Mouse (Mus musculus) hindbrain, embryonic 11.5 days (tissue): Measurements from ENCODE around the gene Bod1. TPM values are rescaled to one million over a fixed set of nuclear protein-coding genes. Genes with fewer than 3 reads are reported as not detected.

Experiments
- ATAC-seq: fragments of 200-750 bp; cut with Nextera tagmentation; 2 replicates; pipeline ENCODE4 v1.8.0; 2017; ENCODE audit warnings: mild to moderate bottlenecking, moderate TSS enrichment, moderate library complexity; ENCODE audit not compliant: low FRiP score
- DNase-seq: peaks from one replicate; pipeline ENCODE4 v3.0.0-alpha.2; 2015; ENCODE audit warnings: low spot score
- H3K27ac ChIP-seq: fragments of 300-500 bp; sonication (generic); 2 replicates; pipeline ENCODE4 v1.5.1; 2014; ENCODE audit warnings: mild to moderate bottlenecking, low read depth, low read length
- H3K27me3 ChIP-seq: fragments of 300-500 bp; sonication (generic); 2 replicates; pipeline ENCODE4 v1.6.1; 2014; ENCODE audit warnings: mild to moderate bottlenecking, low read length, moderate library complexity, mixed read lengths; ENCODE audit not compliant: control insufficient read depth, insufficient read depth
- H3K36me3 ChIP-seq: fragments of 300-500 bp; sonication (generic); 2 replicates; pipeline ENCODE4 v1.6.1; 2014; ENCODE audit warnings: mild to moderate bottlenecking, low read length, moderate library complexity, mixed read lengths; ENCODE audit not compliant: control insufficient read depth, insufficient read depth
- H3K4me1 ChIP-seq: fragments of 300-500 bp; sonication (generic); replicated peaks from 2 replicates; pipeline ENCODE4 v1.6.1; 2014; ENCODE audit warnings: low read length, mixed read lengths; ENCODE audit not compliant: control insufficient read depth, insufficient read depth
- H3K4me2 ChIP-seq: fragments of 300-500 bp; sonication (generic); replicated peaks from 2 replicates; pipeline ENCODE4 v1.6.1; 2014; ENCODE audit warnings: mild to moderate bottlenecking, low read depth, low read length
- H3K4me3 ChIP-seq: fragments of 300-500 bp; sonication (generic); 2 replicates; pipeline ENCODE4 v1.5.1; 2014; ENCODE audit warnings: low read depth, low read length
- H3K9ac ChIP-seq: fragments of 300-500 bp; sonication (generic); 2 replicates; pipeline ENCODE4 v1.6.1; 2014; ENCODE audit warnings: low read depth, low read length
- H3K9me3 ChIP-seq: fragments of 300-500 bp; sonication (generic); 2 replicates; pipeline ENCODE4 v1.6.1; 2016; ENCODE audit warnings: low read length; ENCODE audit not compliant: control insufficient read depth
- WGBS: fragments of 180-500 bp; shearing (Covaris S2); extraction: QIAGEN DNeasy Blood & Tissue Kit; methylation state at CpG from one replicate; pipeline ENCODE4 v1.1.7; 2014; 5-methylcytosine and 5-hydroxymethylcytosine counted together
- polyA plus RNA-seq: library from polyadenylated mRNA; unstranded; fragments of >200 nt; fragmentation: Nextera tagmentation; extraction: Ambion mirVana; gene quantifications from 2 replicates; pipeline ENCODE4 v1.2.1, GENCODE M21; 2014

Gene Bod1
- polyA plus RNA-seq, 1 experiment from 2014 or later, result 149 TPM

DNA sequence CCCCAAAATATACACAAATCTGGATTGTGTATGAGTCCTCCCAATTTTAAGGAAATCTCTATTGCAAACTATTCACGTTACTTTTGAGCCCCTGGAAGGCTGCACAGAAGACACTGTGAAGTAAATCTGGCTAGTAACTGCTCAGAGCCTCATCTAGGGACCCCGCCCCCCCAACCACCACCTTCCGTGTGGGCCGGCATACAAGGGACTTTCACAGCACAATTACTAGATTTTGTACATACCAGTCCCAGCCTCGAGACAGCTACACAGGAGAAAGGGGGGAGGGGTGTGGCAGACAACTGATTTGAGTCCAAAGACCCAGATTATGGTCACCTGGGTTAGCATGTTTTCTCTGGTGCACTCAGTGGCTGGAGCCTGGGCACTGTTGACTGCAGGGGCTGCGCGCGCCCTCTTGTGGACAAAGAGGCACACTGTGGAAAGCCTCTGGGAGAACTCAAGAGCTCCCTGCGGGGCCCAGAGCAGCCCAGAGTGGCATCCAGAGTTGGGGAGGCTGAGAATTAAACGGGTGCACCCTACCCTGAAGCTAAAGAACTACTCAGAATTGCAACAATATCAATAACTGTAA, 33.8 kb downstream of the Bod1 start:
- Histone ChIP-seq H3K36me3 (no peaks in the 10 kb centered on the region), H3K4me1 (no peaks in the 10 kb centered on the region), H3K27ac (no peak overlapping the region), H3K27me3 (no peaks in the 10 kb centered on the region), H3K4me2 (no peak overlapping the region), H3K9me3 (no peaks in the 10 kb centered on the region), H3K9ac (no peak overlapping the region), H3K4me3 (no peak overlapping the region)
- 27% methylated on average over 10 of the region's 10 CpGs for WGBS
- DNase-seq (peak; percentile 86), ATAC-seq (peak; percentile 78)

- Histone ChIP-seq H3K4me1 (no peaks in the 10 kb centered on the region), H3K27me3 (no peaks in the 10 kb centered on the region), H3K4me3 (no peak overlapping the region), H3K27ac (no peak overlapping the region), H3K36me3 (no peaks in the 10 kb centered on the region), H3K9ac (no peak overlapping the region), H3K4me2 (no peak overlapping the region), H3K9me3 (no peaks in the 10 kb centered on the region)
- 87% methylated on average over 5 of the region's 5 CpGs for WGBS
- DNase-seq (no peak), ATAC-seq (no peak)
Measured at GRCm38 (mm10) chr11:31628700-31629099, 43.0 kb downstream of the Bod1 start.

DNA sequence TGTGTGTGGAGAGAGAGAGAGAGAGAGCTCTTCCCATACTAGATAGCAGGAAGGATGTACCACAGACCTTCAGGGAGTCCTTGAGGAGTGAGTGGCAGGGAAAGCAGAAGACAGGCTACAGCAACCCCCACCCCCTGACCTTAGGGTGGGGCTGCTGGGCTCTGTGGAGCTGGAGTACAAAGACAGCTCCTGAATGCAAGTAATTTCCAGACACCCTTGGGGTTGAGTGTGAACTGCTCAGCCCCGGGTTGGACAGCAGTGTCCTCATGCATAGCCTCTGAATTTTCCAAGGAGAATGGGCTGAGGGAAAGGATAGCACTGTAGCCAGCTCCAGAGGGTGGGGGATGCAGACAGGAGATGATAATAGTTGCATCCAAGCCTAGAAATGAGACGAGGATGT, 50.9 kb downstream of the Bod1 start:
- no peaks in the 10 kb centered on the region for H3K9me3 ChIP-seq
- H3K27ac ChIP-seq, result no peak overlapping the region
- H3K9ac ChIP-seq, result no peak overlapping the region
- no peak overlapping the region for H3K4me3 ChIP-seq
- no peaks in the 10 kb centered on the region for H3K27me3 ChIP-seq
- ATAC-seq (no peak), DNase-seq (no peak)
- no peaks in the 10 kb centered on the region for H3K36me3 ChIP-seq
- no peak overlapping the region for H3K4me2 ChIP-seq
- WGBS, result 61% methylated on average over 2 of the region's 2 CpGs
- H3K4me1 ChIP-seq, result no peaks in the 10 kb centered on the region

- Histone ChIP-seq H3K27me3 (no peaks in the 10 kb centered on the region), H3K4me1 (no peaks in the 10 kb centered on the region), H3K4me3 (no peak overlapping the region), H3K9me3 (no peaks in the 10 kb centered on the region), H3K27ac (no peak overlapping the region), H3K4me2 (no peak overlapping the region), H3K9ac (no peak overlapping the region), H3K36me3 (no peaks in the 10 kb centered on the region)
- DNase-seq (no peak), ATAC-seq (no peak)
- WGBS, result 82% methylated on average over 3 of the region's 3 CpGs
Measured at GRCm38 (mm10) chr11:31617797-31618196, 53.9 kb downstream of the Bod1 start.

DNA sequence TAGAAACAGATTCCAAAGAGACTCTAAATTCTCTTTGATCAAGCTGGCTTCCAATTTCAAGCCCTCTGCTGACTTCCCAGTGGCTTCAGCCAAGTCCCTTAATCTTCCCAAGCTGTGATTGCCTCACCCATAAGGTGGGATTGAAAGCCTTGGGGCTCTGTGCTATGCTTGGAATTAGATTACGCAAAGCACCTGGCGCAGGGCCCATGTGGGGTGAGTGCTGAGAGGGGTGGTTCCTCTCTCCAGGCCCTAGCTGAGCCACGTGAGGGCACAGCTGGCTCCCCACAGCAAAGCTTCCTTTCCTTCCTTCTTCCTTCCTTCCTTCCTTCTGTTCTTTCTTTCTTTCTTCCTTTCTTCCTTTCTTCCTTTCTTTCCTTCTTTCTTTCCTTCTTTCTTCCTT, 54.4 kb downstream of the Bod1 start:
- Histone ChIP-seq H3K36me3 (no peaks in the 10 kb centered on the region), H3K9me3 (no peaks in the 10 kb centered on the region), H3K4me2 (no peak overlapping the region), H3K27ac (no peak overlapping the region), H3K9ac (no peak overlapping the region), H3K27me3 (no peaks in the 10 kb centered on the region), H3K4me1 (no peaks in the 10 kb centered on the region), H3K4me3 (no peak overlapping the region)
- WGBS, result 59% methylated on average over 3 of the region's 3 CpGs
- ATAC-seq (no peak), DNase-seq (no peak)

DNA sequence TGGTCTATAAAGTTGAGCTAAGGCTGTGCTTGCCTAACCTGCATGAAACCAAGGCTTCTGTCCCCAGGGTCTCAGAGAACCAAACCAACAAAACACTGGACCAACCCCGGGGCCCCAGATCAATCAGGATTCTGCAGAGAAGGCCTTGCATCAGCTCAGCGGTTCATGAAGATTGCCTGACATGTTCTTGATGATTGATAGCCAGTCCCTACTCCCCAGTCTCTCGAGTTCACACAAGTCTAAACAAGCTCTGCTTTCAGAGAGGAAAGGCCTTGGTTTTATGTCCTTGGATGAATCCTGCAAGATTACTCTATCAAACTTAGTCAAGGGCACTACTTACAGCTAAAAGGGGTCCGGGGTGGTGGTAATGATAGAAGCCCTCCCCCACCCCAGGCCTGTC, 55.0 kb downstream of the Bod1 start:
- Histone ChIP-seq H3K27me3 (no peaks in the 10 kb centered on the region), H3K9ac (no peak overlapping the region), H3K36me3 (no peaks in the 10 kb centered on the region), H3K4me3 (no peak overlapping the region), H3K4me2 (no peak overlapping the region), H3K9me3 (no peaks in the 10 kb centered on the region), H3K4me1 (no peaks in the 10 kb centered on the region), H3K27ac (no peak overlapping the region)
- no peak for ATAC-seq
- no peak for DNase-seq
- WGBS, result 61% methylated on average over 4 of the region's 4 CpGs

Other genes starting within 250 kb of the Bod1 start
- 14.3 and 16.7 TPM in 2 replicates for gene Cpeb4, start 200.3 kb upstream of the Bod1 start, polyA plus RNA-seq